Mouse (Mus musculus) lung, postnatal 0 days (tissue): ENCODE measurements at regions not wholly inside any gene's neighbourhood (a gene's known extent, or its start where the extent isn't known, plus 50 kb on each side); places are given as distances from the start of the nearest gene placed in this dataset.

ENCODE experiments used
- CTCF ChIP-seq: IDR thresholded peaks from 2 replicates; pipeline ENCODE4 v1.5.1; 2016; ENCODE audit warnings: antibody characterized with exemption, mild to moderate bottlenecking
- EP300 ChIP-seq: IDR thresholded peaks from 2 replicates; pipeline ENCODE4 v1.6.1; 2016; ENCODE audit warnings: antibody characterized with exemption, mild to moderate bottlenecking, control low read depth

GRCm38 (mm10) chr10:110617004-110617403 is 128.2 kb upstream of the E2f7 start:
- TF ChIP-seq CTCF (no peak), EP300 (no peak)
